ENCODE assay signal across 17 mouse cellular contexts in the genomic region with DNA sequence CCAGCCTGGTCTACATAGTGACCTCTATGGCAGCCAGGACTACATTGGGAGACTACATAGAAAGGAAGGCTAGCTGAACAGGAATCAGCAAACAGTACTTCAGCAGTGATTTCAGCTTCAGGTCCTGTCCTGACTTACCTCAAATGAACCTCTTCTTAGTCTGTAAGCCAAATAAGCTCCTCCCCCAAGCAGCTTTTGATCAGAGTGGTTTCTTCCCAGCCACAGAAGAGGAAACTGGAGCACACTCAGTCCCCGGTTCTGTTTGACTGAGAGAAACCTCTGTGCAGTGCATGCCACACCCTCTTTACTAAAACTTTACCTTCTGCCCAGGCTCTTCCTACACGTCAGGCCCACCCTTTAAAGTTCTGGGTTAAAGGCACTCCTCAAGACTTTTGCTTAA.
DNase-seq lines count a peak whose midpoint lies in the region; ATAC-seq and TF ChIP-seq lines count a peak whose summit lies in the region.
"Had no signal": no experiment of that assay in that cellular context is flagged by ENCODE, and none has a peak within 500 bp of the region (broad histone marks: within the 10 kb centered on the region; RNA-seq: fewer than 3 reads in every experiment).

No protein-coding gene starts in this region.

- WGBS in embryonic facial prominence, embryonic 10.5 days: 78% methylated on average over 2 of the region's 2 CpGs

- no peak overlapping the region for H3K27ac ChIP-seq in MEL (ENCODE audit: control insufficient read depth, low read depth, low read length)
- no peak overlapping the region for H3K27ac ChIP-seq in embryonic facial prominence, embryonic 10.5 days (replicated peaks)
- H3K27ac ChIP-seq: hindbrain, embryonic 15.5 days; layer of hippocampus, adult 2 months; lung, embryonic 15.5 days; midbrain, embryonic 15.5 days; neural tube, embryonic 13.5 days had no signal

- H3K4me3 ChIP-seq in MEL (ENCODE audit: control insufficient read depth in 1 of 2, insufficient read depth in 1 of 2, low read depth in 2 of 2, low read length in 2 of 2): no peak overlapping the region
- no peak overlapping the region for H3K4me3 ChIP-seq in embryonic facial prominence, embryonic 10.5 days
- H3K4me3 ChIP-seq: hindbrain, embryonic 15.5 days; layer of hippocampus, adult 2 months; lung, embryonic 15.5 days; midbrain, embryonic 15.5 days; neural tube, embryonic 13.5 days had no signal

- TF ChIP-seq POLR2A in MEL (IDR thresholded peaks at IDR 0.05; ENCODE audit: control insufficient read depth in 1 of 2, insufficient read depth in 1 of 2, low read depth in 1 of 2, low read length in 2 of 2, poor library complexity in 1 of 2): no peak

- no peak for TF ChIP-seq RAD21 in MEL (IDR thresholded peaks at IDR 0.05; ENCODE audit: low read depth, low read length)

- H3K4me1 ChIP-seq in MEL (ENCODE audit: control insufficient read depth in 1 of 2, insufficient read depth in 2 of 2, low read length in 2 of 2): peaks cover 0 to 4% of the 10 kb centered on the region in 2 experiments; a peak in 1 of 4 replicates
- H3K4me1 ChIP-seq in embryonic facial prominence, embryonic 10.5 days: peaks cover 33% of the 10 kb centered on the region

- DNase-seq in CD4-positive helper T cell, adult 2 months (ENCODE audit: low read depth, low spot score): peak; percentile 74
- DNase-seq in MEL (ENCODE audit: low read depth, low spot score): peak; percentile 63
- DNase-seq in lung, adult 18-20 months: peak; percentile 50 to 70
- no peak for DNase-seq in testis, postnatal 14 days (ENCODE audit: low spot score)
- DNase-seq in embryonic facial prominence, embryonic 10.5 days (ENCODE audit: low spot score): no peak
- no peak for DNase-seq in cerebellum, postnatal 4 days (ENCODE audit: low spot score in 2 of 2)
- DNase-seq: adrenal gland, postnatal 10 days; cerebellum, postnatal 10 days; liver; retina, postnatal 1 day; spleen, adult 18-20 months had no signal

- H3K27me3 ChIP-seq in MEL (ENCODE audit: control insufficient read depth in 1 of 2, insufficient read depth in 2 of 2, low read length in 2 of 2): no peaks in the 10 kb centered on the region
- no peaks in the 10 kb centered on the region for H3K27me3 ChIP-seq in embryonic facial prominence, embryonic 10.5 days (replicated peaks; ENCODE audit: low read depth, poor library complexity, severe bottlenecking)
- H3K27me3 ChIP-seq: hindbrain, embryonic 15.5 days; lung, embryonic 15.5 days; midbrain, embryonic 15.5 days; neural tube, embryonic 13.5 days had no signal

- TF ChIP-seq CTCF in MEL (IDR thresholded peaks at IDR 0.05 in 2 of 3, conservative IDR thresholded peaks at IDR 0.05 in 1 of 3; ENCODE audit: control insufficient read depth in 1 of 3, insufficient read depth in 1 of 3, low read depth in 2 of 3, low read length in 3 of 3, poor library complexity in 1 of 3, severe bottlenecking in 1 of 3): no peak

- H3K79me2 ChIP-seq in MEL (ENCODE audit: control insufficient read depth, insufficient read depth, low read length, poor library complexity): no peaks in the 10 kb centered on the region

- H3K9ac ChIP-seq in MEL (ENCODE audit: control insufficient read depth, low read depth, low read length, poor library complexity, severe bottlenecking): no peak overlapping the region
- H3K9ac ChIP-seq: hindbrain, embryonic 15.5 days; lung, embryonic 15.5 days; midbrain, embryonic 15.5 days; neural tube, embryonic 13.5 days had no signal

- no peaks in the 10 kb centered on the region for H3K9me3 ChIP-seq in MEL (replicated peaks; ENCODE audit: insufficient read depth, low read length)
- no peaks in the 10 kb centered on the region for H3K9me3 ChIP-seq in embryonic facial prominence, embryonic 10.5 days
- H3K9me3 ChIP-seq: hindbrain, embryonic 15.5 days; lung, embryonic 15.5 days; midbrain, embryonic 15.5 days; neural tube, embryonic 13.5 days had no signal

- H3K36me3 ChIP-seq in MEL (ENCODE audit: control insufficient read depth in 1 of 2, insufficient read depth in 2 of 2, low read length in 2 of 2): no peaks in the 10 kb centered on the region
- peaks cover 21% of the 10 kb centered on the region for H3K36me3 ChIP-seq in embryonic facial prominence, embryonic 10.5 days (replicated peaks)
- H3K36me3 ChIP-seq: hindbrain, embryonic 15.5 days; midbrain, embryonic 15.5 days had no signal

- peak; percentile 64 for ATAC-seq in monocyte, adult 5-6 weeks (replicated peaks; ENCODE audit: insufficient number of reproducible peaks, low FRiP score, low TSS enrichment, poor library complexity, severe bottlenecking)
- ATAC-seq: midbrain, embryonic 15.5 days had no signal

- TF ChIP-seq EP300 in MEL (IDR thresholded peaks at IDR 0.05; ENCODE audit: low read depth in 1 of 2, low read length in 2 of 2): no peak

TF ChIP-seq in MEL, 35 proteins besides CTCF, POLR2A, EP300 and RAD21:
- TF ChIP-seq ZC3H11A (IDR thresholded peaks at IDR 0.05; ENCODE audit: low read depth, low read length) (no peak), SIN3A (IDR thresholded peaks at IDR 0.05; ENCODE audit: low read length) (no peak), MAFK (IDR thresholded peaks at IDR 0.05; ENCODE audit: borderline replicate concordance, low read depth, low read length) (no peak), RCOR1 (IDR thresholded peaks at IDR 0.05; ENCODE audit: low read depth, low read length) (no peak), MAX (IDR thresholded peaks at IDR 0.05; ENCODE audit: low read length) (no peak), ZMIZ1 (IDR thresholded peaks at IDR 0.05; ENCODE audit: low read depth, low read length) (no peak), KAT2A (conservative IDR thresholded peaks at IDR 0.05; ENCODE audit: low read depth, low read length) (no peak), POLR2AphosphoS2 (IDR thresholded peaks at IDR 0.05; ENCODE audit: low read length) (no peak), UBTF (IDR thresholded peaks at IDR 0.05; ENCODE audit: borderline replicate concordance, insufficient read depth, low read depth, low read length) (no peak), ELF1 (IDR thresholded peaks at IDR 0.05; ENCODE audit: low read depth, low read length) (no peak), E2F4 (IDR thresholded peaks at IDR 0.05; ENCODE audit: borderline replicate concordance, low read depth, low read length) (no peak), MYB (IDR thresholded peaks at IDR 0.05; ENCODE audit: low read depth, low read length) (no peak)

Comparison
In these comparisons a context has a peak if more than half of its experiments do, and no peak if none do; other contexts are left out.
1. DNase-seq: peak in CD4-positive helper T cell, adult 2 months (single experiment), MEL (single experiment) and lung, adult 18-20 months (2 of 2); none in testis, postnatal 14 days (single experiment), embryonic facial prominence, embryonic 10.5 days (single experiment) and cerebellum, postnatal 4 days (0 of 2).